Mouse (Mus musculus): Measurements from ENCODE around the gene Rhbdl3. TPM values are rescaled to one million over a fixed set of nuclear protein-coding genes. Genes with fewer than 3 reads are reported as not detected.

The Rhbdl3 gene
- polyA plus RNA-seq, 1 experiment from 2014 or later = 10.9 TPM

DNA sequence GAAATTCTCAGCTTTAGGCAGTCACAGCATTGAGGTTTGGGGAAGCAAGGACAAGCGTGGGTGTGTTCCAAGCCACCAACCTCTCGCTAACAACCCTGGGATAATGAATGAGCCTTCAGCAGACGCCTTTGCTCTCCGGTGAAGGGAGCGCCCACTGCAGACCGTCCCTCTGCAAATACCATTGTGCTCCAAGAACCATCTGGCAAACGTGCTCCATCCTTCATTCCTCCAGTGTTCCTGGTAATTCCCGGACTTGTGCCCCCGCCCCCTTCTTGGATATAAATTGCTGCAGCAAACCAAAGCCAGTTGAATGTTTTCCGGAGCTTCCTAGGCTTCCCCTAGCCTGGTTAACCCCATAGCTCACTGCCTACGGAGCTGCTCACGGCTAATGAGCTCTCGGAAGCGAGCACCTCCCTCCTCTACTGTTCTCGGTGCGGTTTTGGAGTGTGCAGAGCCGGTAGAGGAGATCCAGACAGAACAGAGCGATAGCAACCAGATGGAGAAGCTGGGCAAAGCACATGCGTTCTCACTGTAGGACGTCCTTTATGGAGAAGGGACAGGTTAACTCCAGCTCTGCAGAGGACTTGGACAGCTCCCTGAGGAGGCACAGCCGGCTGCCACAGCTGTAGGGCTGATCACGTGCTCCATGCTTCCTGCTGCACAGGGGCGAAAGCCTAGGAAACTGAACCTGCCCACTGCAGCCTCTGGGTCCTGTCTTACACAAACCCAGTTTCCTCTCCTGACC is 10.8 kb upstream of the Rhbdl3 start:
- DNase-seq (ENCODE audit: low spot score) = peak; percentile 70
- H3K4me1 ChIP-seq (ENCODE audit: control insufficient read depth, insufficient read depth, low read length) = peaks cover 10% of the 10 kb centered on the region
- H3K27me3 ChIP-seq (replicated peaks; ENCODE audit: control insufficient read depth, insufficient read depth, low read length) = no peaks in the 10 kb centered on the region
- peak; percentile 68 for ATAC-seq
- no peaks in the 10 kb centered on the region for H3K9me3 ChIP-seq (replicated peaks; ENCODE audit: control insufficient read depth, low read length)
- 1% methylated on average over 23 of the region's 23 CpGs for WGBS
- H3K4me3 ChIP-seq (ENCODE audit: low read depth, low read length) = peak overlapping the region; percentile 29
- H3K4me2 ChIP-seq (ENCODE audit: low read length) = peak overlapping the region; percentile 53
- H3K36me3 ChIP-seq (ENCODE audit: control insufficient read depth, insufficient read depth, low read length) = no peaks in the 10 kb centered on the region
- H3K27ac ChIP-seq (ENCODE audit: low read depth, low read length) = peak overlapping the region; percentile 72
- H3K9ac ChIP-seq (ENCODE audit: low read length) = peak overlapping the region; percentile 42

DNA sequence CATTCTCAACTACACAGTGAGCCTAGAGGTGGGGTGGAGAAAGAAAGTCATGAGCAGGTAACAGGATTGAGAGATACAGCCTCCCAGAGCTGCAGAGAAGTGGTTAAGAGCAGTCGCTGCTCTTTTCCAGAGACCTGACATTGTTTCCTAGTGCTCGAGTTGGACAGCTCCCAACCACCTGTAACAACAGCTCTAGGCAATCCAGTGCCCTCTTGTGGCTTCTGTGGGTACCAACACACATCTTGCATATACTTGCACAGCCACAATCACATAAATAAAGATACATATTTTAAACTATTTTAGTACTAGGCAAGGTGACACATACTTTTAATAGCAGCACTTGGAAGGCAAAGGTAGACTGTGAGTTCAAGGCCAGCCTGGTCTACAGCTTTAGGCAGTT is 9.7 kb upstream of the Rhbdl3 start:
- Histone ChIP-seq H3K27ac (ENCODE audit: low read depth, low read length) (no peak overlapping the region), H3K27me3 (replicated peaks; ENCODE audit: control insufficient read depth, insufficient read depth, low read length) (no peaks in the 10 kb centered on the region), H3K4me3 (ENCODE audit: low read depth, low read length) (no peak overlapping the region), H3K9me3 (replicated peaks; ENCODE audit: control insufficient read depth, low read length) (no peaks in the 10 kb centered on the region), H3K36me3 (ENCODE audit: control insufficient read depth, insufficient read depth, low read length) (no peaks in the 10 kb centered on the region), H3K4me2 (ENCODE audit: low read length) (no peak overlapping the region), H3K4me1 (ENCODE audit: control insufficient read depth, insufficient read depth, low read length) (peaks cover 20% of the 10 kb centered on the region), H3K9ac (ENCODE audit: low read length) (no peak overlapping the region)
- no peak for DNase-seq (ENCODE audit: low spot score)
- ATAC-seq = no peak
- 78% methylated on average over 2 of the region's 2 CpGs for WGBS

GRCm38 (mm10) chr11:80292463-80292862 is 8.2 kb upstream of the Rhbdl3 start:
- Histone ChIP-seq H3K9me3 (replicated peaks; ENCODE audit: control insufficient read depth, low read length) (no peaks in the 10 kb centered on the region), H3K4me2 (ENCODE audit: low read length) (no peak overlapping the region), H3K4me3 (ENCODE audit: low read depth, low read length) (no peak overlapping the region), H3K27ac (ENCODE audit: low read depth, low read length) (peak overlapping the region; percentile 86), H3K4me1 (ENCODE audit: control insufficient read depth, insufficient read depth, low read length) (peaks cover 22% of the 10 kb centered on the region), H3K27me3 (replicated peaks; ENCODE audit: control insufficient read depth, insufficient read depth, low read length) (no peaks in the 10 kb centered on the region), H3K36me3 (ENCODE audit: control insufficient read depth, insufficient read depth, low read length) (no peaks in the 10 kb centered on the region), H3K9ac (ENCODE audit: low read length) (0 out of 2 replicates have a peak overlapping the region, but pooled peaks have one; percentile 29)
- peak; percentile 74 for DNase-seq (ENCODE audit: low spot score)
- WGBS = 29% methylated on average over 7 of the region's 7 CpGs
- ATAC-seq = peak; percentile 80

DNA sequence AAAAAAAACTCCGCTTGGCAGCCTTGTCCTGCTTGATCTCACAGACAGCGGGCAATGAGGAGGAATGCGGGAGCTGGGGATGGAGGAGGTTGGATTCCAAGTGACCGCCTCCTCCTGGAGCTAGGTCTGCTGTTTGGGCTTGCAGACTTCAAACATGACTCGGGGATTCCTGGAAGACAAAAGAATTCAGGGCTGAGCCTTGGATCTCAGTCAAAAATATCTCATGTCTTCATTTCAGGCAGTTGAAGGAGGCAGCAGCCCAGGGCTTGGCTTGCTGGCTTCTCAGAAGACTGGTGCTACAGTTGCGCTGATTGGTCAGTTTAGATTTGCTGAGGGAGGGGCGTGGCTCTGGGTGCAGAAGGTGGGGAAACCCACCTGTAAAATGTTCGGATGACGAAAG is 5.6 kb upstream of the Rhbdl3 start:
- no peaks in the 10 kb centered on the region for H3K9me3 ChIP-seq (replicated peaks; ENCODE audit: control insufficient read depth, low read length)
- ATAC-seq = no peak
- H3K4me2 ChIP-seq (ENCODE audit: low read length) = no peak overlapping the region
- WGBS = 17% methylated on average over 9 of the region's 9 CpGs
- no peak overlapping the region for H3K27ac ChIP-seq (ENCODE audit: low read depth, low read length)
- no peak overlapping the region for H3K9ac ChIP-seq (ENCODE audit: low read length)
- H3K4me1 ChIP-seq (ENCODE audit: control insufficient read depth, insufficient read depth, low read length) = peaks cover 26% of the 10 kb centered on the region
- no peaks in the 10 kb centered on the region for H3K36me3 ChIP-seq (ENCODE audit: control insufficient read depth, insufficient read depth, low read length)
- no peaks in the 10 kb centered on the region for H3K27me3 ChIP-seq (replicated peaks; ENCODE audit: control insufficient read depth, insufficient read depth, low read length)
- DNase-seq (ENCODE audit: low spot score) = peak; percentile 58
- no peak overlapping the region for H3K4me3 ChIP-seq (ENCODE audit: low read depth, low read length)

- H3K9me3 ChIP-seq (replicated peaks; ENCODE audit: control insufficient read depth, low read length) = no peaks in the 10 kb centered on the region
- WGBS = 16% methylated on average over 14 of the region's 14 CpGs
- H3K4me3 ChIP-seq (ENCODE audit: low read depth, low read length) = no peak overlapping the region
- H3K27me3 ChIP-seq (replicated peaks; ENCODE audit: control insufficient read depth, insufficient read depth, low read length) = no peaks in the 10 kb centered on the region
- no peak overlapping the region for H3K27ac ChIP-seq (ENCODE audit: low read depth, low read length)
- peaks cover 30% of the 10 kb centered on the region for H3K4me1 ChIP-seq (ENCODE audit: control insufficient read depth, insufficient read depth, low read length)
- no peaks in the 10 kb centered on the region for H3K36me3 ChIP-seq (ENCODE audit: control insufficient read depth, insufficient read depth, low read length)
- H3K4me2 ChIP-seq (ENCODE audit: low read length) = no peak overlapping the region
- ATAC-seq = no peak
- DNase-seq (ENCODE audit: low spot score) = no peak
- no peak overlapping the region for H3K9ac ChIP-seq (ENCODE audit: low read length)
Observed at GRCm38 (mm10) chr11:80295785-80296184, 4.9 kb upstream of the Rhbdl3 start.

DNA sequence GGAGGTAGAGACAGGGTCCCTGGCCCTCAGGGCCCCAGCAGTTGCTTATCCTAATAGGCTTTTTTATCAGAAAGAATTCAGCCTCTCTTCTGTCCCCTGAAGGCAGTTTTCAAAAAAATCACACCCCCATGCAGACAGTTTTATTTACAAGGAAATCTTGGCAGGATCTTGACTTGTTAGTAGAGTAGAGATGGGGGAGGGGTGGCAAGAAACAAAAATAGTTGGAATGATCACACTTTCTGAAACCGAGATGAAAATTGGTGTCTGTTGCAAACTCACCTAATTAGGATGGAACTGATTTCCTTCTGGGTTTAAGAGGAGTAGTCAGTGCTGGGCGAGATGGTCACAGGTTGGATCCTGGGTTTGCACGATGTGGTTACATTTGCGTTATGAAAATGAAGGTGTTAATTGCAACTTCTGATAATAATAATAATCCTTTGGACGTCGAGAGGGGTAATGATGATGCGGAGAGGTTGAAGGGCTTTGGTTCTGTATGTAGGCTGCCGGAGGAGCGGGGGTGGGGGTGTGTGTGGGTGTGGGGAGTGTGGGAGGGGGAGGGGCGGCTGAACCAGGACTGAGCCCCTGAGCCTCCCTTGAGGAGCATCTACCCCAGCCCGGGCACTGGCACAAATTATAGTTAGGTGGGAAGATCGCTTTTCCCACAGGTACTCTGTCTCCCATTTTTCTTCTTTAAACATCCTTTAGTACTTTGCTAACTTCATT is 1.0 kb upstream of the Rhbdl3 start:
- 0 out of 2 replicates have a peak overlapping the region, but pooled peaks have one; percentile 86 for H3K9ac ChIP-seq (ENCODE audit: low read length)
- peak; percentile 83 for DNase-seq (ENCODE audit: low spot score)
- peak overlapping the region; percentile 86 for H3K27ac ChIP-seq (ENCODE audit: low read depth, low read length)
- ATAC-seq = no peak
- no peaks in the 10 kb centered on the region for H3K36me3 ChIP-seq (ENCODE audit: control insufficient read depth, insufficient read depth, low read length)
- no peaks in the 10 kb centered on the region for H3K9me3 ChIP-seq (replicated peaks; ENCODE audit: control insufficient read depth, low read length)
- peak overlapping the region; percentile 92 for H3K4me2 ChIP-seq (ENCODE audit: low read length)
- 4% methylated on average over 12 of the region's 12 CpGs for WGBS
- peak overlapping the region; percentile 75 for H3K4me3 ChIP-seq (ENCODE audit: low read depth, low read length)
- H3K4me1 ChIP-seq (ENCODE audit: control insufficient read depth, insufficient read depth, low read length) = peaks cover 32% of the 10 kb centered on the region
- H3K27me3 ChIP-seq (replicated peaks; ENCODE audit: control insufficient read depth, insufficient read depth, low read length) = no peaks in the 10 kb centered on the region

- H3K9ac ChIP-seq (ENCODE audit: low read length) = peak overlapping the region; percentile 86
- peak overlapping the region; percentile 75 for H3K4me3 ChIP-seq (ENCODE audit: low read depth, low read length)
- under 1% methylated on average over 53 of the region's 53 CpGs for WGBS
- ATAC-seq (peak; percentile 54), DNase-seq (ENCODE audit: low spot score) (peak; percentile 85)
- no peaks in the 10 kb centered on the region for H3K27me3 ChIP-seq (replicated peaks; ENCODE audit: control insufficient read depth, insufficient read depth, low read length)
- no peaks in the 10 kb centered on the region for H3K9me3 ChIP-seq (replicated peaks; ENCODE audit: control insufficient read depth, low read length)
- peaks cover 20% of the 10 kb centered on the region for H3K4me1 ChIP-seq (ENCODE audit: control insufficient read depth, insufficient read depth, low read length)
- H3K4me2 ChIP-seq (ENCODE audit: low read length) = peak overlapping the region; percentile 92
- peak overlapping the region; percentile 86 for H3K27ac ChIP-seq (ENCODE audit: low read depth, low read length)
- H3K36me3 ChIP-seq (ENCODE audit: control insufficient read depth, insufficient read depth, low read length) = 0 out of 2 replicates have a peak, but pooled peaks cover 10% of the 10 kb centered on the region
Observed at GRCm38 (mm10) chr11:80301316-80302045, 769 bp downstream of the Rhbdl3 start.

DNA sequence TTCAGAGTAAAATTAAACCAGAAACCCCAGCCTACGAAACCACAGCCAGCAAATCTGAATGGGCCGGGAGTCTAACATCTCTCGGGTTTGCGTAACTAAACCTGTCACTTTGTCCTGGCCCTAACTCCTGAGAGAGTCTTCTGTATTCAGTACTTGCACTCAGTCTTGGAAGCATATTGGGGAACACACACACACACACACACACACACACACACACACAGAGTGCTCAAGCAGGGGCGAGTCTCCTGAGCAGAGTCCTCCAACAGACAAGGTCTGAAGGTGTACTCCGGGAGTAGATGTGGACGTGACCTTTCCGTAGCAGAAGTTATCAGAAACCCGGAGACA is 1.3 kb downstream of the Rhbdl3 start:
- Histone ChIP-seq H3K9me3 (replicated peaks; ENCODE audit: control insufficient read depth, low read length) (no peaks in the 10 kb centered on the region), H3K4me3 (ENCODE audit: low read depth, low read length) (peak overlapping the region; percentile 75), H3K27me3 (replicated peaks; ENCODE audit: control insufficient read depth, insufficient read depth, low read length) (no peaks in the 10 kb centered on the region), H3K9ac (ENCODE audit: low read length) (peak overlapping the region; percentile 86), H3K36me3 (ENCODE audit: control insufficient read depth, insufficient read depth, low read length) (0 out of 2 replicates have a peak, but pooled peaks cover 10% of the 10 kb centered on the region), H3K4me1 (ENCODE audit: control insufficient read depth, insufficient read depth, low read length) (peaks cover 20% of the 10 kb centered on the region), H3K4me2 (ENCODE audit: low read length) (peak overlapping the region; percentile 92), H3K27ac (ENCODE audit: low read depth, low read length) (peak overlapping the region; percentile 86)
- no peak for ATAC-seq
- 2% methylated on average over 9 of the region's 9 CpGs for WGBS
- no peak for DNase-seq (ENCODE audit: low spot score)
